Mouse (Mus musculus): Measurements from ENCODE around the gene Trem1.

DNA sequence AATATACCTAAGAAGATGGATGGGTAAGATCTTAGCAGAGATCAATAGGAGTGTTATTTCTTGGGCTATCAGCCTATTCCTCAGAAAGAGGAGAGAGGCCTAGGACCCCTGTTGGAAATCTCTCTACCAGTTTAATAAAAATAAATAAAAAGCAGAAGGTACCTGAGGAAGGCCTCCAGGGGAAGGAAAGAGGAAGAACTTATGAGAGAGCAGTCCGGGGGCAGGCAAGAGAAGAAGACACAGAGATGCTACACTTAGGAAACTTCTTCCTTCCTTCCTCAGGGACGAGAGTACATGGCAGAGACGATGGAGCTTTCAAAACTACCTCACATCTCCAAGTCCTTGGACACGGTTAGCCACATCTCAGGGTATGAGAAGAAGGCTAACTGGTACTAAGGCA, 41.5 kb downstream of the Trem1 start:
- TF ChIP-seq CTCF (IDR thresholded peaks at IDR 0.05; ENCODE audit: low read depth) (no peak), EP300 (IDR thresholded peaks at IDR 0.05; ENCODE audit: low read depth) (no peak)
